Mouse (Mus musculus) right cerebral cortex, postnatal 14 days (tissue): ENCODE results near the gene Vdac2.
A peak's percentile ranks its signal among the peaks of the same experiment; 100 is the strongest.

Experiments used
- DNase-seq: peaks from one replicate; pipeline ENCODE4 v3.0.0; 2022

The Vdac2 gene

DNA sequence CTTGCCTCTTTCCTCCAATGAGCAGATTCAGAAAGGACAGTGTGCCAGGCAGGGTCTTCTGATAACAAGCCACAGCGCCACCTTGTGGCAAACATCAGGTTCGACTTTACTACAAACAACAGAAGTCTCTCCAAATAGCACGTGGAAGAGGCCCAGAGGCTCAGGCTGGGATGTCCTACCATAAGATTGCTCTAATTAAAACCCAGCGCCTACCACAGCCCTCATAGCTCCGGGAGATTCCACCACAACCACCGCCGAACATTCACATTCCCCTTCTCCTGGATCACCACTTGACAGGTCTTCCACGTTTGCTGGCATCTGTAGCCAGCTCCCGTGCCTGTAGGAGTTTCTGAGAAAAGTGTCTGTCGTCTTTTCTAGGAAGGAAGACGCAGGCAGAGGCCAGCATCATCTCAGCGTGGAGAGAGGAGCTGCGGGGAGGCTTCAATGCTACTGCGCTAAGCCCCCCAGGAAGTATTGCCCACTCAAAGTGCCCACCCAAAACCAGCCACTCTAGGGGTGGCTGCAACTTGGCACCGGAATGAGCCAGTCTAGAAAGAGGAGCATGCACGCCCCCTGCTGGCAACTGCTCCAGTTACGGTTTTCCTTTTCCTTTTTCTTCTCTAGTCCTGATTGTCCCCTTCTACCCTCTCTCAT is 28.5 kb downstream of the Vdac2 start:
- peak; percentile 85 for DNase-seq

GRCm38 (mm10) chr14:21854271-21854670 is 29.2 kb downstream of the Vdac2 start:
- DNase-seq: no peak

- DNase-seq: no peak
Observed at GRCm38 (mm10) chr14:21855961-21856360, 30.9 kb downstream of the Vdac2 start.

- DNase-seq: no peak
Observed at GRCm38 (mm10) chr14:21856886-21857285, 31.8 kb downstream of the Vdac2 start.

DNA sequence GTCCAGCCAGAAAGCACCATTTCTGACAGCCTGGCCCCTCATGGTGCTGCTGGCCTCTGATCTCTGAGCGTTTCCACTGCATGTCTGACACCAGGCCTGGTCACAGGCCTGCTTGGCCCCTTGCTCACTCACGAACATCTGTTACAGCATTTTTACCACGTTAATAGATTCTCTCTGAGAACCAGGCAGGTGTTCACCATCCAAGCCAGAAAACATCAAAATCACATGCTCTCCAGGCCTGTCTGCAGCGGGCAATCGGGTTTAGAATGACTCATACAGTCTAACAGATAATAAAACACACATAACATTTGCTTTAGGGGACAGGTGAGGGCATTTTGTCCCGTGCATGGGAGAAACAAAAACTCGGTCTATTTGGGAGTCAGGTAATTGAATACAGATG is 41.3 kb downstream of the Vdac2 start:
- no peak for DNase-seq

GRCm38 (mm10) chr14:21866816-21867215 is 41.8 kb downstream of the Vdac2 start:
- DNase-seq: no peak

- peak; percentile 10 for DNase-seq
Observed at GRCm38 (mm10) chr14:21890430-21890829, 65.4 kb downstream of the Vdac2 start.

GRCm38 (mm10) chr14:21891581-21892340 is 66.7 kb downstream of the Vdac2 start:
- DNase-seq: no peak

GRCm38 (mm10) chr14:21892341-21892659 is 67.3 kb downstream of the Vdac2 start:
- no peak for DNase-seq
